Comparison of ENCODE assay signal across 21 mouse cellular contexts in the genomic region with DNA sequence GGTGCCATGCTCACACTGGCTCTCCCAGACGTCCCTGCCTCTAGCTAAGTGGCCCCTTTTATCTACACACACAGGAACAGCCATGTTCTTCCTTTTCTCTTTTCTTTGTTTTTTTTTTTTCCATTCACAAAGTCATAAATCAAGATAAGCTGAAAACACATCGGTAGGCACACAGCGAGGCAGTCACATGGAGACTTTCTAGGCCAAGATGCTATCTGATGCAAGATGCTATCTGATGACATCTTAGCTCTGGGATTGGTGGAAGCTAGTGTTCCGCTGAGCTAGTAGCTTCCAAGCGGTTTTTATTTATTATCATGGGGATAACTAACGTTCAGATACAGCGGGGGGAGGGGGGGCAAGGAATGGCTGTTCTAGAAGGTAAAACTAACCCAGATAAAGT. TPM values are rescaled to one million over a fixed set of nuclear protein-coding genes. Genes with fewer than 3 reads are reported as not detected.
DNase-seq lines count a peak whose midpoint lies in the region; ATAC-seq lines count a peak whose summit lies in the region.
"Had no signal": no experiment of that assay in that cellular context is flagged by ENCODE, and none has a peak within 500 bp of the region (broad histone marks: within the 10 kb centered on the region; RNA-seq: fewer than 3 reads in every experiment).

No protein-coding gene starts in this region.

- peak; percentile 33 for DNase-seq in adrenal gland, adult 2 months
- DNase-seq in adrenal gland, adult 18-20 months (ENCODE audit: low spot score in 2 of 2) = no peak
- peak; percentile 81 for DNase-seq in adipocyte (ENCODE audit: low spot score)
- DNase-seq in naive thymus-derived CD4-positive, alpha-beta T cell, adult 2 months (ENCODE audit: low read depth) = peak; percentile 68
- DNase-seq in cerebellum, adult 9-10 months = no peak
- DNase-seq in frontal cortex, postnatal 14 days (ENCODE audit: low spot score in 2 of 2) = no peak
- DNase-seq in layer of hippocampus, postnatal 10 days (ENCODE audit: low spot score in 2 of 2) = no peak
- DNase-seq: adrenal gland, postnatal 10 days; B cell, adult 2 months; cerebellum, adult 11-12 months; cerebellum, postnatal 10 days; embryo, embryonic 11 days; gastrocnemius, postnatal 36 days; heart, adult 11 months; heart, postnatal 36 days had no signal

- peak; percentile 40 for ATAC-seq in CD4-positive, CD25-positive, alpha-beta regulatory T cell, adult 4 months
- ATAC-seq: activated CD4-positive, CD25-positive, alpha-beta regulatory T cell, adult 4 months; forebrain, embryonic 16.5 days; inflammation-experienced regulatory T-cells, adult 6 months; intestine, postnatal 0 days; Patski had no signal

RNA-seq across cellular contexts. Expression of gene Ddr1, which starts 22.6 kb away (rescaled TPM):
- 10 to 100 TPM; 30.0 to 58.8 TPM for total RNA-seq in adrenal gland, adult 2 months (2021)
- 58.0 and 61.6 TPM in 2 replicates for polyA plus RNA-seq in adrenal gland, adult 2 months (2012; rRNA removed)
- total RNA-seq in adrenal gland, adult 18-20 months (2021) = 10 to 100 TPM; 33.5 to 44.1 TPM
- polyA plus RNA-seq in CD4-positive, CD25-positive, alpha-beta regulatory T cell, adult 4 months (2017; shearing (Covaris generic)) = under 1 TPM; 0.65 TPM
- total RNA-seq in layer of hippocampus, postnatal 10 days (2021) = 10 to 100 TPM; 49.8 to 50.5 TPM

RNA-seq across cellular contexts. Expression of gene Gtf2h4, which starts 53.5 kb away (rescaled TPM):
- 10 to 100 TPM; 18.6 to 25.3 TPM for total RNA-seq in adrenal gland, adult 2 months (2021)
- polyA plus RNA-seq in adrenal gland, adult 2 months (2012; rRNA removed) = 22.5 and 23.4 TPM in 2 replicates
- 10 to 100 TPM; 20.2 to 20.8 TPM for total RNA-seq in adrenal gland, adult 18-20 months (2021)
- 10 to 100 TPM; 28.3 to 37.7 TPM for polyA plus RNA-seq in CD4-positive, CD25-positive, alpha-beta regulatory T cell, adult 4 months (2017; shearing (Covaris generic))
- total RNA-seq in layer of hippocampus, postnatal 10 days (2021) = 10 to 100 TPM; 23.3 to 24.4 TPM

RNA-seq across cellular contexts. Expression of gene Vars2, which starts 59.6 kb away (rescaled TPM):
- 10 to 100 TPM; 36.4 to 38.6 TPM for total RNA-seq in adrenal gland, adult 2 months (2021)
- 75.5 and 77.3 TPM in 2 replicates for polyA plus RNA-seq in adrenal gland, adult 2 months (2012; rRNA removed)
- total RNA-seq in adrenal gland, adult 18-20 months (2021) = 10 to 100 TPM; 37.2 to 38.7 TPM
- polyA plus RNA-seq in CD4-positive, CD25-positive, alpha-beta regulatory T cell, adult 4 months (2017; shearing (Covaris generic)) = 10 to 100 TPM; 11.1 to 15.2 TPM
- 10 to 100 TPM; 42.6 to 44.1 TPM for total RNA-seq in layer of hippocampus, postnatal 10 days (2021)

Comparison
In these comparisons a context has a peak if more than half of its experiments do, and no peak if none do; other contexts are left out.
1. DNase-seq: peak in adrenal gland, adult 2 months (single experiment), adipocyte (single experiment) and naive thymus-derived CD4-positive, alpha-beta T cell, adult 2 months (single experiment); none in adrenal gland, adult 18-20 months (0 of 2), cerebellum, adult 9-10 months (single experiment), frontal cortex, postnatal 14 days (0 of 2) and layer of hippocampus, postnatal 10 days (0 of 2).